Mouse (Mus musculus) CH12.LX (cell line): ENCODE data around the gene Fat3. TPM values are rescaled to one million over a fixed set of nuclear protein-coding genes. Genes with fewer than 3 reads are reported as not detected.
A peak's percentile ranks its signal among the peaks of the same experiment; 100 is the strongest.

Experiments
- DNase-seq: peaks from one replicate; pipeline ENCODE4 v3.0.0-alpha.2; 2013; ENCODE audit errors: extremely low read depth
- H3K27ac ChIP-seq: 2 replicates; pipeline ENCODE4 v1.5.1; 2012; ENCODE audit warnings: low read depth, mild to moderate bottlenecking, control low read depth, moderate library complexity; ENCODE audit not compliant: insufficient read depth
- H3K27me3 ChIP-seq: replicated peaks from 2 replicates; pipeline ENCODE3; 2012; ENCODE audit warnings: inconsistent platforms
- H3K36me3 ChIP-seq, 2 experiments: replicated peaks in 1 of 2; 2 replicates each; pipeline versions ENCODE3 to v1.6.1; 2012; ENCODE audit warnings: inconsistent platforms in 1 of 2, low read length in 1 of 2, mild to moderate bottlenecking in 1 of 2, mixed read lengths in 1 of 2, moderate library complexity in 1 of 2; ENCODE audit not compliant: control insufficient read depth in 1 of 2, insufficient read depth in 1 of 2
- H3K4me1 ChIP-seq, 2 experiments: 2 replicates each; pipeline ENCODE4 v1.6.1; 2012; ENCODE audit warnings: inconsistent platforms in 1 of 2, moderate library complexity in 1 of 2; ENCODE audit not compliant: insufficient read depth in 2 of 2, control insufficient read depth in 1 of 2
- H3K4me2 ChIP-seq: 2 replicates; pipeline ENCODE4 v1.6.1; 2012; ENCODE audit warnings: low read depth, mild to moderate bottlenecking, control low read depth; ENCODE audit not compliant: poor library complexity, insufficient read depth, severe bottlenecking
- H3K4me3 ChIP-seq, 3 experiments: fragments of 150-350 bp in 1 of 3; sonication (generic) in 1 of 3; replicated peaks in 1 of 3; 2 replicates each; pipeline versions ENCODE3 to v1.5.1; 2011 to 2012; ENCODE audit warnings: low read depth in 2 of 3, low read length in 2 of 3, mild to moderate bottlenecking in 2 of 3, moderate library complexity in 2 of 3, control low read depth in 1 of 3, improper control_type of control experiment in 1 of 3, inconsistent platforms in 1 of 3, mixed read lengths in 1 of 3; ENCODE audit not compliant: poor library complexity in 1 of 3
- H3K79me2 ChIP-seq: replicated peaks from 2 replicates; pipeline ENCODE4 v1.6.1; 2012; ENCODE audit warnings: mild to moderate bottlenecking, moderate library complexity; ENCODE audit not compliant: control insufficient read depth, poor library complexity, insufficient read depth, severe bottlenecking; ENCODE audit errors: extremely low read depth
- H3K9ac ChIP-seq: 2 replicates; pipeline ENCODE4 v1.6.1; 2012; ENCODE audit warnings: low read depth, mild to moderate bottlenecking, control low read depth, moderate library complexity; ENCODE audit not compliant: insufficient read depth
- H3K9me3 ChIP-seq: replicated peaks from 2 replicates; pipeline ENCODE3; 2012; ENCODE audit warnings: low read length, inconsistent platforms, mixed read lengths
- BHLHE40 ChIP-seq: IDR thresholded peaks from 2 replicates; pipeline ENCODE4 v1.6.1; 2011; ENCODE audit warnings: mild to moderate bottlenecking, low read depth, low read length, improper control_type of control experiment
- E2F4 ChIP-seq: IDR thresholded peaks from 2 replicates; pipeline ENCODE4 v1.6.1; 2011; ENCODE audit warnings: low read depth, low read length, improper control_type of control experiment; ENCODE audit not compliant: insufficient replicate concordance
- EP300 ChIP-seq: IDR thresholded peaks from 2 replicates; pipeline ENCODE4 v1.6.1; 2011; ENCODE audit warnings: low read length, improper control_type of control experiment
- ETS1 ChIP-seq: conservative IDR thresholded peaks from 2 replicates; pipeline ENCODE4 v1.6.1; 2012; ENCODE audit warnings: low read depth, mild to moderate bottlenecking, inconsistent platforms, low read length, improper control_type of control experiment, moderate library complexity
- HCFC1 ChIP-seq: IDR thresholded peaks from 2 replicates; pipeline ENCODE4 v1.6.1; 2012; ENCODE audit warnings: low read depth, mild to moderate bottlenecking, inconsistent platforms, low read length, improper control_type of control experiment
- IRF4 ChIP-seq: IDR thresholded peaks from 2 replicates; pipeline ENCODE4 v1.6.1; 2014; ENCODE audit warnings: low read depth, mild to moderate bottlenecking, inconsistent platforms, low read length, improper control_type of control experiment
- JUN ChIP-seq: IDR thresholded peaks from 2 replicates; pipeline ENCODE4 v1.6.1; 2011; ENCODE audit warnings: low read depth, mild to moderate bottlenecking, low read length, improper control_type of control experiment, moderate library complexity; ENCODE audit not compliant: insufficient read depth
- JUND ChIP-seq: conservative IDR thresholded peaks from 2 replicates; pipeline ENCODE4 v1.6.1; 2011; ENCODE audit warnings: low read depth, low read length, improper control_type of control experiment
- KAT2A ChIP-seq: IDR thresholded peaks from 2 replicates; pipeline ENCODE4 v1.6.1; 2012; ENCODE audit warnings: low read length, improper control_type of control experiment, inconsistent platforms; ENCODE audit not compliant: insufficient replicate concordance
- MAX ChIP-seq: IDR thresholded peaks from 2 replicates; pipeline ENCODE4 v1.6.1; 2011; ENCODE audit warnings: low read length, improper control_type of control experiment
- MEF2A ChIP-seq: IDR thresholded peaks from 2 replicates; pipeline ENCODE4 v1.6.1; 2014; ENCODE audit warnings: low read depth, mild to moderate bottlenecking, inconsistent platforms, low read length, improper control_type of control experiment, borderline replicate concordance
- MXI1 ChIP-seq: IDR thresholded peaks from 2 replicates; pipeline ENCODE4 v1.6.1; 2011; ENCODE audit warnings: mild to moderate bottlenecking, low read depth, low read length, improper control_type of control experiment
- MYC ChIP-seq: IDR thresholded peaks from 2 replicates; pipeline ENCODE4 v1.6.1; 2011; ENCODE audit warnings: low read depth, mild to moderate bottlenecking, improper control_type of control experiment, low read length
- NELFE ChIP-seq: IDR thresholded peaks from 2 replicates; pipeline ENCODE4 v1.6.1; 2011; ENCODE audit warnings: low read depth, low read length, improper control_type of control experiment
- NRF1 ChIP-seq: IDR thresholded peaks from 2 replicates; pipeline ENCODE4 v1.6.1; 2014; ENCODE audit warnings: low read depth, mild to moderate bottlenecking, inconsistent platforms, low read length, improper control_type of control experiment, moderate library complexity
- POLR2A ChIP-seq: IDR thresholded peaks from 2 replicates; pipeline ENCODE4 v1.6.1; 2011; ENCODE audit warnings: low read depth, mild to moderate bottlenecking, improper control_type of control experiment, low read length
- SMC3 ChIP-seq: IDR thresholded peaks from 2 replicates; pipeline ENCODE4 v1.6.1; 2011; ENCODE audit warnings: low read depth, low read length, improper control_type of control experiment
- TCF12 ChIP-seq: IDR thresholded peaks from 2 replicates; pipeline ENCODE4 v1.6.1; 2014; ENCODE audit warnings: low read depth, mild to moderate bottlenecking, inconsistent platforms, low read length, improper control_type of control experiment
- USF1 ChIP-seq: IDR thresholded peaks from 2 replicates; pipeline ENCODE4 v1.6.1; 2014; ENCODE audit warnings: low read depth, mild to moderate bottlenecking, inconsistent platforms, low read length, improper control_type of control experiment
- ZKSCAN1 ChIP-seq: IDR thresholded peaks from 2 replicates; pipeline ENCODE4 v1.6.1; 2012; ENCODE audit warnings: low read depth, inconsistent platforms, low read length, improper control_type of control experiment, borderline replicate concordance
- ZNF384 ChIP-seq: IDR thresholded peaks from 2 replicates; pipeline ENCODE4 v1.6.1; 2012; ENCODE audit warnings: low read depth, low read length, improper control_type of control experiment, inconsistent platforms
- dilution Hi-C: fragments of 300-500 bp; cut with MboI; formaldehyde crosslinking; loops from 2 replicates; pipeline ENCODE4 v1.14.3; 2020; ENCODE audit warnings: low sequenced_read_pairs; ENCODE audit not compliant: extremely low pct_unique_long_range_greater_than_20kb, extremely low pct_ligation_motif_present
- in situ Hi-C: fragments of 300-500 bp; cut with MboI; formaldehyde crosslinking; loops from 3 replicates; pipeline ENCODE4 v1.14.3; 2019; ENCODE audit warnings: low sequenced_read_pairs, low pct_ligation_motif_present, low pct_unique_long_range_greater_than_20kb, mixed read lengths
- polyA plus RNA-seq: library from polyadenylated mRNA; unstranded; fragments of >175 nt; gene quantifications from 2 replicates; pipeline ENCODE4 v1.2.1, GENCODE M21; 2012; ENCODE audit warnings: low read depth; ENCODE audit not compliant: insufficient read length
- total RNA-seq, 2 experiments: library from RNA; depleted of rRNA; stranded (reverse); fragments of 300-350 nt in 1 of 2; fragments of >200 nt in 1 of 2; gene quantifications; 2 replicates each; pipeline ENCODE4 v1.2.3; 2012 to 2014

The Fat3 gene
- total and polyA plus RNA-seq, 3 experiments = 0.03 to 0.07 TPM; not detected in 1

DNA sequence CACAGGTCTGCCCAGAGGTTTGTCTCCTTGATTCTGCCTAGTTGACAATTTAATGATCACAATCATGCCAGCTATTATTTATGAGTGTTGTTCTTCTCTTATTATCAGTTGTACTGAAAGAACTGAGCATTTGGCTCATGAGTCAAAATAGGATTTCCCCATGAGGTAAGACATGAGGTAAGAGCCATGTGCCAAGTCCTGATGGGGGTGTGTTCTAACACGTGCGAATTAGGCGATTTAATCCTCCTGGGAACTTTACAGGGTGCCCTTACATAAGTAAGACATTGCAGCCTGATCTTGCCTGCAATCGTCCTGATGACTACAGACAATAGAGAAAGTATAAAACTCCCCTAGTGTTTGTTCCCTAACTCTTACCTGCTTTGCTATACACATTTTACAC is 631.6 kb downstream of the Fat3 start:
- Histone ChIP-seq H3K36me3 (no peaks in the 10 kb centered on the region), H3K4me3 (no peak overlapping the region), H3K27ac (no peak overlapping the region), H3K27me3 (no peaks in the 10 kb centered on the region), H3K79me2 (no peaks in the 10 kb centered on the region; the same call in 1 of the 2 replicates), H3K9me3 (no peaks in the 10 kb centered on the region), H3K4me2 (no peak overlapping the region), H3K4me1 (peaks cover 0 to 8% of the 10 kb centered on the region in 2 experiments; a peak in 2 of 4 replicates), H3K9ac (no peak overlapping the region)
- dilution Hi-C loops = no loop called here
- TF ChIP-seq JUN = peak; percentile 28; the same call in 1 of the 2 replicates
- TF ChIP-seq JUND = peak; percentile 36; the same call in 1 of the 2 replicates
- TF ChIP-seq MAX = peak; percentile 73
- TF ChIP-seq NELFE = no peak
- TF ChIP-seq MXI1 = peak; percentile 69; the same call in 1 of the 2 replicates
- TF ChIP-seq MYC = peak; percentile 70
- TF ChIP-seq ETS1 = peak; percentile 46; the same call in 1 of the 2 replicates
- no peak for TF ChIP-seq POLR2A
- peak; percentile 93 for TF ChIP-seq BHLHE40
- in situ Hi-C loops = loop anchor here (25.0 kb wide), 1 partner anchor 432 kb away; no protein-coding TSS in a partner anchor
- DNase-seq = peak; percentile 9

DNA sequence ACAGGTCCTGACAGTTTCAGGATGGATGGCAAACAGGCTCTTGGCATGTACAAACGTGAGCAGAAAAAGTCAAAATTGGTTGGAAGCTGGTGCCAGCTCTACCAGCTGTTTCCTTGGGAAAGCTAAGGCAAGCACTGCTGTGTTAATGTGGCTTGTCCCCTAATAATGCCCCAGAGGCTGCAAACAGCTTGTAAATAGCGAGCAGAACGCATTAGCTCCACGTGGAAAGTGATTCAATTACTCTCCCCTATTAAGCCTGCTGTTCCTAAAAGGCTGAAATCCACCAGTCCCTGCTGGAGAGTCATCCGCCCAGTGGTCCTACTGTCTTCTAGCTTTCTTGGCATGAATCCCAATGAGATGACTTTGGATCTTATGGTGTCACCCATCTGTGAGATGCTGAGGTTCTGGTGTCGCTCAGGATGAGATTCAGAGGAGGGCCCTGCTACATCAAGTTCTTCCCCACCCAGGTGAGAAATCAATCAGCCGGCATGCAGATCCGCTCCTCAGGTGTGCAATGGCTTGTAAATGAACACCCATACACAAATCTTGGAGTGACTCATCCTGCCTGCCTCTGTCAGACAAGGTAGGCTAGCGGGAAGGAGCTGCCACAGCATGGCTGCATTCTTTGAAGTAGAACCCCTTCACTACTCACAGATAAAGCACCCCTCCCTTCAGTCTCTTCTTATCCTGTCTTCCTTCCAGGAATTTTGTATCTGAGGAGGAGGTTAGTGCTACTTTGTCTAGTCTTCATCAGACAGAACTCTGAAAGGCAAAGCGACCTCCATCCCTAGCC is 634.6 kb downstream of the Fat3 start:
- DNase-seq = no peak
- no peaks in the 10 kb centered on the region for H3K9me3 ChIP-seq
- H3K27ac ChIP-seq = no peak overlapping the region
- no peak overlapping the region for H3K4me2 ChIP-seq
- peaks cover 0 to 8% of the 10 kb centered on the region in 2 experiments; a peak in 3 of 4 replicates for H3K4me1 ChIP-seq
- H3K36me3 ChIP-seq = no peaks in the 10 kb centered on the region
- H3K4me3 ChIP-seq = no peak overlapping the region
- H3K79me2 ChIP-seq = no peaks in the 10 kb centered on the region; the same call in 1 of the 2 replicates
- no peaks in the 10 kb centered on the region for H3K27me3 ChIP-seq
- no peak overlapping the region for H3K9ac ChIP-seq
- dilution Hi-C loops (no loop called here), in situ Hi-C loops (loop anchor here (25.0 kb wide), 1 partner anchor 429 kb away; no protein-coding TSS in a partner anchor)
- TF ChIP-seq SMC3 (no peak), BHLHE40 (no peak), USF1 (no peak), MXI1 (no peak), TCF12 (no peak), E2F4 (no peak), HCFC1 (no peak), KAT2A (no peak), NRF1 (no peak), MEF2A (no peak), ZNF384 (no peak), JUN (no peak), ZKSCAN1 (no peak), IRF4 (no peak), ETS1 (no peak), MYC (no peak), EP300 (no peak)
